Mouse (Mus musculus) embryonic facial prominence, embryonic 12.5 days (tissue): ENCODE results near the gene Serpinb7. TPM values are rescaled to one million over a fixed set of nuclear protein-coding genes. Genes with fewer than 3 reads are reported as not detected.

Experiments used
- ATAC-seq: fragments of 200-750 bp; cut with Nextera tagmentation; 2 replicates; pipeline ENCODE4 v1.8.0; 2017; ENCODE audit not compliant: insufficient number of reproducible peaks, insufficient read depth, low FRiP score, low TSS enrichment
- H3K27ac ChIP-seq: fragments of 300-500 bp; sonication (generic); 2 replicates; pipeline ENCODE4 v1.5.1; 2016; ENCODE audit warnings: mild to moderate bottlenecking
- H3K27me3 ChIP-seq: fragments of 300-500 bp; sonication (generic); 2 replicates; pipeline ENCODE4 v1.6.1; 2016; ENCODE audit warnings: mild to moderate bottlenecking, moderate library complexity
- H3K36me3 ChIP-seq: fragments of 300-500 bp; sonication (generic); 2 replicates; pipeline ENCODE4 v1.6.1; 2016; ENCODE audit warnings: mild to moderate bottlenecking
- H3K4me1 ChIP-seq: fragments of 300-500 bp; sonication (generic); 2 replicates; pipeline ENCODE4 v1.6.1; 2016
- H3K4me2 ChIP-seq: fragments of 300-500 bp; sonication (generic); replicated peaks from 2 replicates; pipeline ENCODE4 v1.6.1; 2016; ENCODE audit warnings: mild to moderate bottlenecking, moderate library complexity
- H3K4me3 ChIP-seq: fragments of 300-500 bp; sonication (generic); 2 replicates; pipeline ENCODE4 v1.5.1; 2016; ENCODE audit warnings: mild to moderate bottlenecking
- H3K9ac ChIP-seq: fragments of 300-500 bp; sonication (generic); 2 replicates; pipeline ENCODE4 v1.6.1; 2016; ENCODE audit warnings: mild to moderate bottlenecking, moderate library complexity
- H3K9me3 ChIP-seq: fragments of 300-500 bp; sonication (generic); 2 replicates; pipeline ENCODE4 v1.6.1; 2016; ENCODE audit warnings: mild to moderate bottlenecking, moderate library complexity
- WGBS: fragments of 180-500 bp; shearing (Covaris S2); methylation state at CpG from one replicate; pipeline ENCODE4 v1.1.7; 2016; 5-methylcytosine and 5-hydroxymethylcytosine counted together
- polyA plus RNA-seq: library from polyadenylated mRNA; unstranded; fragments of >200 nt; fragmentation: Nextera tagmentation; extraction: Ambion mirVana; gene quantifications from 2 replicates; pipeline ENCODE4 v1.2.1, GENCODE M21; 2016

Gene Serpinb7
- polyA plus RNA-seq, 1 experiment from 2014 or later = 0.46 TPM

GRCm38 (mm10) chr1:107496789-107497188 is 97.3 kb downstream of the Serpinb7 start:
- H3K4me1 ChIP-seq = no peaks in the 10 kb centered on the region
- H3K4me3 ChIP-seq = no peak overlapping the region
- H3K9me3 ChIP-seq = no peaks in the 10 kb centered on the region
- H3K27ac ChIP-seq = no peak overlapping the region
- H3K9ac ChIP-seq = no peak overlapping the region
- H3K36me3 ChIP-seq = no peaks in the 10 kb centered on the region
- 73% methylated on average over 2 of the region's 2 CpGs for WGBS
- H3K4me2 ChIP-seq = no peak overlapping the region
- no peaks in the 10 kb centered on the region for H3K27me3 ChIP-seq
- no peak for ATAC-seq

- H3K9ac ChIP-seq = no peak overlapping the region
- no peak overlapping the region for H3K27ac ChIP-seq
- no peaks in the 10 kb centered on the region for H3K27me3 ChIP-seq
- H3K9me3 ChIP-seq = no peaks in the 10 kb centered on the region
- H3K4me2 ChIP-seq = no peak overlapping the region
- no peak for ATAC-seq
- no peak overlapping the region for H3K4me3 ChIP-seq
- no peaks in the 10 kb centered on the region for H3K36me3 ChIP-seq
- H3K4me1 ChIP-seq = no peaks in the 10 kb centered on the region
Measured at GRCm38 (mm10) chr1:107502025-107502424, 102.6 kb downstream of the Serpinb7 start.

Other genes starting within 250 kb of the Serpinb7 start
- gene Serpinb3b, start 121.3 kb upstream of the Serpinb7 start, polyA plus RNA-seq = not detected in 2 replicates
- gene Serpinb3c, start 121.3 kb upstream of the Serpinb7 start, polyA plus RNA-seq = not detected in 2 replicates
- gene Serpinb11, start 38.5 kb upstream of the Serpinb7 start, polyA plus RNA-seq = 0.10 TPM in 1 of 2 replicates, not detected in the other
- 0.31 and 0.41 TPM in 2 replicates for gene Serpinb2, start 111.8 kb downstream of the Serpinb7 start, polyA plus RNA-seq
- 1.3 and 1.4 TPM in 2 replicates for gene Serpinb8, start 190.4 kb downstream of the Serpinb7 start, polyA plus RNA-seq